Mouse (Mus musculus) c-Kit-positive CD71-negative TER-119-negative erythroid progenitor cells, embryonic 14.5 days (primary cell): ENCODE data around the gene Bmp7.

Experiments
- DNase-seq: peaks from one replicate; pipeline ENCODE4 v3.0.0-alpha.2; 2013; ENCODE audit warnings: low read depth

Gene Bmp7

DNA sequence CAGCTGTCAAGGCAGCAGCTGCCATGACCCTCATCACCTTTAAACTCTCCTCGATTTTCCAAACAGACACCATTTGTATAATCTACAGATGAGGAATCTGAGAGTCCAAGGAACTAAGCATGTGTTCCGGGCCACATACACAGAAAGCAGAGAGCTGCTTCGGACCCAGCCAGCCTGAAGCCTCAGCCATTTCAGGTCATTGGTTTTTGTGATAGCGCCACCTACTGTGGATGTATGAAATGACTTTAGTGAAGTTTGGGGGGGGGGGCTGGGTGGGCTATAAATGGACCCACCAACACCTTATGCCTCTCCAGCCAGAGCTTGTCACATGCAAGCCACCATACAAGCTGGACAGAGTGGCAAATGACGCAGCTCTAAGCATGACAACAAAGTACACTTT is 8.9 kb upstream of the Bmp7 start:
- DNase-seq: no peak

GRCm38 (mm10) chr2:172940799-172941163 is 660 bp upstream of the Bmp7 start:
- DNase-seq: no peak

GRCm38 (mm10) chr2:172939639-172940002 is 500 bp downstream of the Bmp7 start:
- no peak for DNase-seq

GRCm38 (mm10) chr2:172938761-172939638 is 1.1 kb downstream of the Bmp7 start:
- no peak for DNase-seq

DNA sequence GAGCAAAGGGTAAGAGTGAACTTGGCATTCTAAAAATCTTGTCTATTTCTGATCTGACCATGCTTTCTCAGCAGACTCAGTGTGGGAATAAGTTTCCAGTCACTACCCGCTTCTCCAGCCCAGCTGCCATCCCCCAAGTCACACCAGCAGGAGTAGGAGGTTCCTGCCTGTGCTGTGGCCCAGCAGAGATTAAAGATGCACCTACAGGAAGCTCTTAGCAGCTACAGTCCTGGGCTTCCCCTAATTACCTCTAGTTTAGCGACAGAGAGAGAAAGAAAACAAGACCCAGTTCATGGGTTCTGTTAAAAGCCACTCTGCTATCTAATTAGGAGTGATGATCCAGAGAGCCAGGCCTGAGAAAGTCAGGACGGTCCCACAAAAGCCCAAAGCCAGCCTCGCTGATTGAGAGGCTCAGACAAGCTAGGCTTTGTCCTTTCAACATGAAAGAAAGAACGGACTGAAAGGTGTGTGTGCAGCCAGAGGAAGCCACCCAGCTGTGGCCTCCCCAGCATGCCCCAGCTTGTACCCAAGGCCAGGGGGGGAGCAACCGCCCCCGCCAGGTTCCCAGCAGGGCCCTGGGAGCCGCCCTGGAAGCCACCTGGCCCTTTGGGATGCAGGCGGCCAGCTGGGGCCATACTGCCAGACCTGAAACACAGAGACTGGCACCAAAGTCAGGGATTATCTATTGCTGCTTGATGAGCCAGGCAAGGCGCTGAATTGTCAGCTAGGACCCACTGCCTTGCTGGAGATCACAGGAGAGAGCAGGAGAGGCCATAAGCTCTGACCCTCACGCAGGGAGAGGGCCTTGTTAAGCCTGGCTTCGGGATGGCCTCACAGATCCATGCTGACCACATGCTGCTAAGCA is 2.6 kb downstream of the Bmp7 start:
- DNase-seq: no peak

- no peak for DNase-seq
Observed at GRCm38 (mm10) chr2:172936844-172937243, 3.3 kb downstream of the Bmp7 start.

DNA sequence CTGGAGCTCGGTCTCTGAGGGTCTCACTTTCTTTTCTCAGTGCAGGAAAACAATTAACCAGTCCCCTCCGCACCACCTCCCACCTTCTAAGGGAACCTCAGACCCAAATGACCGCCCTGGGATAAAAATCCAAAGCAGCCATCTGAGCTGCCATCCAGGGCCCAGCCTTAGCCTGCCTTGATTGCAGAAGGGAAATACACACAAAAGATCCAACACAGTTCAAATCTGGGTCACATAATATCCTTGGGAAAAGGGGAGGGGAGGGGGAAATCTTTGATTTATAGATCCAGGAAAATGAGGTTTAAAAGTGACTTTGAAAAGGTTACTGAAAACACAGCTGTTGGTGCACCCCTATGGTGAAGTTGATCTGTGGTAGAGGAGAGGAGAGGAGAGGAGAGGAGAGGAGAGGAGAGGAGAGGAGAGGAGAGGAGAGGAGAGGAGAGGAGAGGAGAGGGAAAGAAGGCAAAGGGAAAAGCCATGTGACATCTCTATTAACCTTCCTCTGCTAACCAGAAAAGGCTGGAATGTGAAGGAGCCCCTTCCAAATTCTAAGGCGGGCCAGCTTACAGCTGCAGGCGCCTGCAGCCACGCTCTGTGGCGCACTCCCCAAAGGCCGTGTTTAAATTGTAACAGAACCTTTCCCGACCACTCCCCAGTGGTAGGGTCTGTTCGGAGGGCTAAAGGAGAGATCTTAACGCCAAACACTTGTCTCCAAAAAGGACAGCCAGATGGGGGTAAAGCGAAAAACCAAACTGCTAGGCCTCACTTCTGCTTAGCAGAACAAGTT is 4.2 kb downstream of the Bmp7 start:
- no peak for DNase-seq

DNA sequence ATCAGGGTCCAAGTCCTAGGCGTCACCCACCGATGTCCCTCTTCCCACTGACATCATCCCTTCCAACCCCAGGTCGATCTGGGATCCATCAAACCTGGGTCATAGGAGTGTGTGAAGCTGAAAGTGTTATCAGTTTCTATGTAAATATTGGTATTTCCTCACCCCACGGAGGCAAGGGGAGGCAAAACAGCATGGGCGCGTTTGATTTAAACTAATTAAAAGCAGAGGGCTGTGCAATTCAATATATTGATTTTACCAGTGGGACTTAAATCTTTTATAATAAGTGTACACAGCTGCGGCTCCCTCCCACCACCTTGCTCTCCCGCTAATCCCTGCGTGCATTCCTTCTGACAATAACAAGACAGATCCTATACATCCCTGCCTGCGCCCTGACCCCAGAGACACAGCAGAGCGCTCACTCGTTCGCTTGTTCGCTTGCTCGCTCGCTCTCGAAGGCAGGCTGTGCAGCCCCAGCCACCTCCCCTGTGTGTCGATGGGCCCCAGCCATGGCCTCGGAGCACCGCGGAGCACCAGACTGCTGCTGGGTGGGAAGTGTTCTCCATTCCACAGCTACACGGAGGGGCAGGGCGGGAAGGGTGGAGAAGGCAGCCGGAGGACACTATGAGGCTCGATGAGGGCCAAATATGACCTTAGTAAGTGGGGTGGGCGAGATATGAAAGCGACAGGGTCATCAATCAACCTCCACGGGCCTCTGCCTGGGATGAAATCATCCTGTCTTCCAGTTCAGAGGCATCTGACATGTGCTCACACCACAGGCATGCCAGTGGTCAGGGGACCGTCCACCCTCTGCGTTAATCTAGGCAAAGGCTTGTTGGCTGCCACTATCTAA is 5.0 kb downstream of the Bmp7 start:
- no peak for DNase-seq

DNA sequence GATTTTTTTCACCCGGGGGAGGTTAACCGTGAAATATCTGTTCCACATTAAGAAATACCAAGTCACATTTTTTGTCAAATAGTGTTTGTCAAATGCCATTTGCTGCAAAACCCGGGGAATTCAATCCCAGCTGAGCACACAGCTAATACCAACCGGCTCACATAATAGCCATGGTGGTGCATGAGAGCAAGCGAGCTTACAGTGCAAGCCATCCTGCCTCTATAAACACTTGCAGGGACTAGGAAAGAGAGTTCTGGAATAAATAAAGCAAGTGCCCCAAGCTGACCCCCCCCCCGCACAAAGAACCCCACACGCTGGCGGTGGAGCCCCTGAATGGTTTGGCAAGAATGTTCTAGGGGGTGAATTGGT is 5.7 kb downstream of the Bmp7 start:
- no peak for DNase-seq

DNA sequence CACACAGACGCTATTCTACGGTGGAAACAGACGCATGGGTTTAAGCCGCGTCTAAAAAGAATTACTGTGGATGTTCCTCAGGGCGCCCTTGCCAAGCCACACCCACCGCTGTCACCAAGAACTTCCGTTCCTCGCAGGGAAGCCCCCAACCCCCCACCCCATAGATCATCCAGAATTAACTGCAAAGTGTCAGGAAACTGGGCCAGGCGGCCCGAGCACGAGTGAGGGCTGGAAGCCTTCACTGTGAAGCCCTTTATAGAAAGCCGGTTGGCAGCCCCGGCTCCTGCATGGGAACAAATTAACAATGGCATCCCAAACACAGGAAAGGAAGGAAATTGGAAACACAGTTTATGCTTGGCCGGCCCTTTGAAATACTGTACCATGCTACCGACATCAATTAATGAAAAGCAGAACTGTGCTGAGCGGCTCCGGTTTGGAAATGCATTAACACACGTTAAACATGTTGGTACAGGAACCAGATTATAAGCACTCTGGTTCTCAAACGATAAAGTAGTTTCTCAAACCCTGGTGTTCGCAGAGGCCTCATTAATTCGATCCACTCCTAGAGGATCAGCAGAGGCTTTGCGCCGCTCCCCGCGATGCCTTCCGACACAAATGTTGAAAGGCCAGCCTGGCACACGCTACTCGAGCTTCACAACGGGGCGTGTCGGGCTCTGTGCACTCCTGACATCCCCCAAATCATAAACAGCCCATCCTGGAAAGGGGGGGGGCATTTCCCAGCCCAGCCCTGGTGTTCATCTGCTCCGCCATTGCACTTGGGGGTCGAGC is 6.3 kb downstream of the Bmp7 start:
- DNase-seq: no peak

DNA sequence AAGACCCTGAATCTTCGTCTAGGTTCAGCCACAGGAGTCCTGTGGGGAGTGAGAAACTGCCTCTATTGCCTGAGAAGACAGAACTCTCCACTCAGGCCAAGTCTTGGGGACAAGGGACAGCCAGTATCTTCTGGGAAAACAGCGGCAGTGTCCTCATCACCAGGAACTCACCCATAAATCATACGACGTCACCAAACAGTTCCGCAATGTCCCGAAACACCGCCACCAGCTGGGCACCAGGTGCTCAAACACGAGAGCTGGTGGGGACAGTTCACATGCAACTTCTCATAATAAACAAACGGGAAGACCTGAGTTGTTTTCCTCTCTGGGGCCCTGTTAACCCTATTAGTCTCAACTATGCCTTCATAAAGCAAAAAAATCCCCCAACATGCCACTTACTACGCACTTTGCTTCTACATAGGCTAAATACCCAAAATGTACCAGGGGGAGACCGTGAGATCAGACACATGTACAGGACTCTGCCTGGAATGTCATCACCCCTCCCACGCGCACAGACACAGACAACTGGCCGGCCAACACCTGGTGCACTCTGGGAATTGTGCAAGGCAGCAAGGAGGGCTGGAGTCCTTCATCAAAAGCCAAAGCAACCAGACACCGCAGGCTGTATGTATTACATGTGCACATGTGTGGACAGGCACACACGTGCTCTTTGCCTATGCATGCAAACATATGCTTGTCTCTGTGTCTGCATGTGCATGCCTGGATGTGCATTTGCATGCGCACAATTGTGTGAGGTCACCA is 8.8 kb downstream of the Bmp7 start:
- no peak for DNase-seq

DNA sequence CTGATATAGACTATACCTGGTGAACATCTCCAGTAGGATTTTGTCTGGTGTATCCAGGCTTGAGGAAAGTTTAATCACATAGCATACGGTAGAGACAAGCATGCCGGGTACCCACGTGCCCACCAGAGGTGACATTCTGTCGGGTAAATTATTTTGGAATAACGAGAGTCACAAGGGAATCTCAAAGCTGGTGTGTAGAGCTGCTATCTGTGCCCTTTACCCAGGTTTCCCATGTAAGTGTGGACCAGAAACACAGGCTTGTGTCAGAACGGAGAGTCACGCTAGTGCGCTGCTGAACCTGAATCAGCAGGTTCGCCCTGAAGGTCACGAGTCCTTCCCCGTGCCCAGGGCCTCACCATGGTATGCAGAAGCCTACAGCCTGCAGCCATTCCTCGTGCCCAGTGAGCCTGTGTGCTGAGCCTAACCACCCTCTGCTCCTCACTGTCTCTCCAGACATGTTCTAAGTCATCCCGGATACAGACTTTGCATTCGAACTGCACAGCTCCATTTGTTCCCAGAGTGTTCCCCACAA is 10.2 kb downstream of the Bmp7 start:
- DNase-seq: no peak

DNA sequence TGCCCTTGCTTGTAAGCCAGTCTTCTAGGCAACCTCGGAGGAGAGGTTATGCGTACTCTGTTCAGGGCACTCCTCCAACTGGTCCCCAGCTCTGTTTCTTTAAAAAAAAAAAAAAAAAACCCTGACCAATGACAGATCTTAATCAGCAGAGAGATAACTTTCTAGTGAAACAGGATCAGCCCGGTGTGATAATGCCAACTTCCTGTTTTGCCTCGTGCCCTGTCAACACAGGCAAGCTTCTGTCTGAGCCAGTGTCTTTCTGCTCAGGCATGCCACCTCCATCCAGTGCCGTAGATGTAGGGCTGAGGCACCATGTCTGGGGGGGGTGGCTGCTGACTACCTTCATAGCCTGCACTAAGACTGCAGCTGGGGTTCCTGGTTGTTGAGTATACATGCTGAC is 12.5 kb downstream of the Bmp7 start:
- DNase-seq: no peak

DNA sequence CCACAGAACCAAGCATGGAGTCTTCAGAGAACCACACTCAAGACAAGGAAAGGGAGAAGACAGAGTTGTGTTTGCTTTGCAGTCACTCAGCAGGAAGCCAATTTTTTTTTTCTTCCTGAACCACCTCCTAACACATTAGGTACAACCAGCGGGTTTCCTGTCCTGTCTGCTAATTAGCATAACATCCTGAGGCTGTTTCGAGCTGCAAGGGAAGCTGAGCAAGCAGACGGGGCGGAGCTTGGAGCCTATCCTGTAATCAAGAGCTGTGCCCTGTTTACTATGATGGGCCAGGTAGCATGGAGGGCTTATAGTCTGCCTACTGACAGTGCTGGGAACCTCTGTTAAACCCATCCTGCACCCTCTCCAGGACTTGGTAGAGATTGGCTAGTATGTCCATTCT is 13.8 kb downstream of the Bmp7 start:
- DNase-seq: no peak

DNA sequence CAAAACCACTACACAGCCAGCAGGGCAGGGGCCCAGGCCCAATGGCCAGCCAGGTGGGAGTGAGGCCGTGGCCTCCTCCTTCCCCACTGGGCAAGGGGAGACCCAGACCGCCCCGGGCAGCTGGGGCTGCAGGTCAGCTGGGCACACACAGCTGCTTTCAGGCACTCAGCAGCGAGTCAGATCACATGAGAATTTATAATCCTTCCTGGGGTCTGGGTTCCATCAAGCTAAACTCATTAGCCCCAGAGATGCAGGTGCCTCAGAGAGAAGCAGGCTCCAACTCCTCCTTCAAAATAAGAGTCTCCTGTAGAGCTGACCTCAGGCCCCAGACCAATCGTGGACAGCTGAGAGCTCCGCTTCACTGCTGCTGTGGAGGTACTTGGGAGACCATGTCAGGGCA is 15.2 kb downstream of the Bmp7 start:
- DNase-seq: no peak

DNA sequence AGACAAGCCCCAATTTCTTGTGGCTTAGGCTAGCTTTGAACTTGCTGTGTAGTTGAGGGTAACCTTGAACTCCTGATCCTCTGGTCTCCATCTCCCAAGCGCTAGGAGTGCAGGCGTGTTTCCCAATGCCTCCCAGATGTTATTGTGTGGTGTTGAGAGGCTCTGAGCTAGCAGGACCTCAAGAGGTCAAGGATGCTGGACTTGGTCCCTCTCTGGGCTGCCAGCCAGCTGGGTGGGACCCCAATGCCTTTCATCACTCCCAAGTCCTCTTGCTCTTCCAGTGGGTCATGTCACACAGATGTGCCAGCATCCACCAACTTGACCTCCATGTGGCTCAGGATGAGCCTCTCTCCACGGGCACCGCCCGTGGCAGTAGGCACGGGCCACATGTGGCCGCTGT is 16.9 kb downstream of the Bmp7 start:
- no peak for DNase-seq

- no peak for DNase-seq
Observed at GRCm38 (mm10) chr2:172922597-172922996, 17.5 kb downstream of the Bmp7 start.

GRCm38 (mm10) chr2:172914018-172914417 is 26.1 kb downstream of the Bmp7 start:
- DNase-seq: no peak

GRCm38 (mm10) chr2:172911715-172912114 is 28.4 kb downstream of the Bmp7 start:
- no peak for DNase-seq

DNA sequence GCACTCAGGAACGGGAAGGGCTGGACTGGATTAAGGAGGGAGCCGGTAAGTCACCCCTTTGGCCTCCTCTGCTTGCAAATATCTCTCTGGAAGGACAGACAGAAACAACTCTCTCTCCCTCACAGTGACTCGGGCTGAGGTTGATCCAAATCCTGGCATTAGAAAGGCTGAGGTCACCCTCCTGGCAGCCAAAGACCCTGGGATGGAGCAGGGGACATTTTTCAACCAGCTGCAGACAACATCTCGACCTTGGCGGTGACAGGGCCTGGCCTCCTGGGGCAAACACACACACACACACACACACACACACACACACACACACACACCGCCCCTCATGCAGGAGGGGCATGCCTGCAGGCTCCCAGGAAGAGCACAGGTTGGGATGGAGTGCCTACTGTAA is 29.0 kb downstream of the Bmp7 start:
- DNase-seq: no peak
